Mouse (Mus musculus) inflammation-experienced regulatory T-cells (primary cell): ENCODE measurements around the gene Trp53rkb. TPM values are rescaled to one million over a fixed set of nuclear protein-coding genes. Genes with fewer than 3 reads are reported as not detected.

ENCODE experiments used
- polyA plus RNA-seq, 2 experiments: library from polyadenylated mRNA; unstranded; fragments of 100-300 nt; shearing (Covaris generic); gene quantifications; one replicate each; pipeline ENCODE4 v1.2.1; 2017

Trp53rkb gene
- polyA plus RNA-seq: 10 to 100 TPM in 1 of 2 experiments, 1 to 10 TPM in 1; 6.3 to 15.7 TPM

DNA sequence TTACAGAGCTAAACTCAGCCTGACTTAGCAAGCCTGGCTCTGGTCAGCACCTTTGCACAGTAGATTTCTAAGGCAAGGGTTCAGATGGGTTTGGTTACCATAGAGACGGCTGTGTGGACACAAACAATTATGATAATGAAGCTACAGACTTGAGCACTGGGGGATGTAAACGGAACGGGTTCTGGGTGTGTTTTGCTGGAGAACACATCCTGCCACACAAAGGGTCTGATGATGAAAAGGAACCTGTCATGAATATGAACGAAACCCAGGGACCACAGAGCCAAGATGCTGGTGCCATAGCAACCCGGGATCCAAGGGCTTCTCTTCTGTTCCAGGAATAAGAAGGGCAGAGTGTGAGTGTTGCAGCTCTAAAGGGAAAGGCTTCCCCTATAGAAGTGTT lies at the start of gene Trp53rkb:
Gene Trp53rkb (plus strand): TSS at position 177 of the 400 bp plus-strand sequence.

DNA sequence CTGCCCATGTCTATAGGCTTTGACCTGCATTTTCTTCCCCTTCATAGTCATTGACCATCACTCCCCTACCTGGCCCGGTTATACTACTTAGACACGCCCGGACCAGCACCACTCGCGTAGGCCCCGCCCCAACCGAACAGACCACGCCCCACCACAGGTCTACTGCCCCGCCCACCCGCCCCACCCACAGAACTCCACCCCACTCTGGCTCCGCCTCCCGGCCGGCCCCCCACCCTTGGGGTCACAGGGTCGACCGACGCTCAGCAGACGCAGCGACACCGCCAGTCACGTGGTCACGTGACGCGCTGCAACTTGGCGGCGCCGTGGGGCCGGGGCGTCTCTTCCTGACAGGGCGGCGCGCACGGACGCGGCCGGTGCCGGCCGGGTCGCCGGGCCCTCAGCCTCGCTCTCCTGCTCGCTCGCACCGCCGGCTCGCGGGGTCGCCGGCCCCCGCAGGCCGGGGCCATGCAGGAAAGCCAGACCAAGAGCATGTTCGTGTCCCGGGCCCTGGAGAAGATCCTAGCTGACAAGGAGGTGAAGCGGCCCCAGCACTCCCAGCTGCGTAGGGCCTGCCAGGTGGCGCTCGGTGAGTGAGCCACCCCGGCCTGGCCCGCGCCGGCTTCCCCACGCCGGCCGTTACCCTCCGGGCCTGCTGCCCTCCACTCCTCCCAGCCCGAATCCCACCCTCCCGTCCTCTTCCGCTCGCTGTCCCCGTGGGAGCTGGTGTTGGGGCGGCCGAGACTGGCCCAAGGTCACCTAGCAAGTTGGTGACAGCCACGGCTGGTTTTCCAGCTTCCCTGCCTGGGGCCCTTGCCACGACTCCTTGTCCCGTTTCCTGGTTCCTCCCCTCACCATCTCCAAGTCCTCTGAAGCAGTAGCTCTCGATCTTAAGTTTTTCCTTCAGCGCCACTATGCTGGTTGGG lies 13.2 kb downstream of the Trp53rkb start, which contains the start of gene Arfgef2:
Gene Arfgef2 (plus strand): TSS at position 339 of the 923 bp plus-strand sequence.

Other genes starting within 250 kb of the Trp53rkb start
- gene Prex1, start 78.7 kb upstream of the Trp53rkb start, polyA plus RNA-seq: 100 to 1,000 TPM; 112 to 176 TPM
- 10 to 100 TPM; 16.0 to 17.9 TPM for gene Arfgef2, start 13.1 kb downstream of the Trp53rkb start, polyA plus RNA-seq
- 10 to 100 TPM; 57.2 to 80.2 TPM for gene Cse1l, start 113.5 kb downstream of the Trp53rkb start, polyA plus RNA-seq
- gene Stau1, start 203.8 kb downstream of the Trp53rkb start, polyA plus RNA-seq: 10 to 100 TPM; 77.8 to 82.5 TPM
- 10 to 100 TPM; 82.9 to 92.2 TPM for gene Ddx27, start 222.7 kb downstream of the Trp53rkb start, polyA plus RNA-seq